In the genomic region with DNA sequence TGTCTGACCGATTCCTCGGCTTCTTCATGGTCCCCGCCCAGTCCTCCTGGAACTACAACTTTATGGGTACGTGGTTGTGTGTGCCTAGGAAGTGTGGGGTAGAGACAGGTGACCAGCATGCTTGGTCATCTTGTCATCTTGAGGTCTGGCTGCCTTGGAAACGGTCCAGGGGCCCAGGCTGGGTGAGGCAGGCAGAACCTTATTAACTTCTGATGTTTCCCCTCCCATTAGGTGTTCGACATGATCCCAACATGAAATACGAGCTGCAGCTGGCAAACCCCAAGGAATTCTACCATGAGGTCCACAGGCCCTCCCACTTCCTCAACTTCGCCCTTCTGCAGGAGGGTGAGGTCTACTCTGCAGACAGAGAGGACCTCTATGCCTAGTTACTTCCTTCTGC, we compare ENCODE assay signal across 9 mouse cellular contexts. TPM values are rescaled to one million over a fixed set of nuclear protein-coding genes. Genes with fewer than 3 reads are reported as not detected.
A peak's percentile ranks its signal among the peaks of the same experiment; 100 is the strongest.
DNase-seq lines count a peak whose midpoint lies in the region; ATAC-seq and TF ChIP-seq lines count a peak whose summit lies in the region.
"Had no signal": no experiment of that assay in that cellular context is flagged by ENCODE, and none has a peak within 500 bp of the region (broad histone marks: within the 10 kb centered on the region; RNA-seq: fewer than 3 reads in every experiment).

No protein-coding gene starts in this region.

- H3K36me3 ChIP-seq in heart, adult 2 months (ENCODE audit: control insufficient read depth, insufficient read depth, low read length), result peaks cover 8% of the 10 kb centered on the region
- peaks cover 89% of the 10 kb centered on the region for H3K36me3 ChIP-seq in G1E (replicated peaks)
- peaks cover 41% of the 10 kb centered on the region for H3K36me3 ChIP-seq in heart, embryonic 11.5 days (ENCODE audit: control insufficient read depth, insufficient read depth, low read length)
- H3K36me3 ChIP-seq in limb, embryonic 11.5 days (ENCODE audit: control insufficient read depth, insufficient read depth, low read length), result peaks cover 32% of the 10 kb centered on the region

- H3K4me3 ChIP-seq in heart, adult 2 months, result no peak overlapping the region
- H3K4me3 ChIP-seq in G1E (ENCODE audit: low read depth, low read length), result no peak overlapping the region
- no peak overlapping the region for H3K4me3 ChIP-seq in heart, embryonic 11.5 days (ENCODE audit: low read depth, low read length)
- no peak overlapping the region for H3K4me3 ChIP-seq in limb, embryonic 11.5 days (ENCODE audit: low read depth, low read length)

- H3K27ac ChIP-seq in heart, adult 2 months, result peak overlapping the region; percentile 97
- H3K27ac ChIP-seq in heart, embryonic 11.5 days (ENCODE audit: low read depth, low read length), result peak overlapping the region; percentile 77; the same call in 1 of the 2 replicates
- H3K27ac ChIP-seq in limb, embryonic 11.5 days (replicated peaks; ENCODE audit: low read depth, low read length), result no peak overlapping the region

- no peak overlapping the region for H3K9ac ChIP-seq in heart, adult 2 months (ENCODE audit: low read depth, low read length)
- H3K9ac ChIP-seq in heart, embryonic 11.5 days (ENCODE audit: low read depth, low read length), result 0 out of 2 replicates have a peak overlapping the region, but pooled peaks have one; percentile 10
- no peak overlapping the region for H3K9ac ChIP-seq in limb, embryonic 11.5 days (ENCODE audit: low read length)
- H3K9ac ChIP-seq: limb, embryonic 15.5 days had no signal

- no peaks in the 10 kb centered on the region for H3K27me3 ChIP-seq in heart, adult 2 months (ENCODE audit: control insufficient read depth, insufficient read depth, low read length)
- H3K27me3 ChIP-seq in G1E (ENCODE audit: insufficient read depth, low read length), result peaks cover 5% of the 10 kb centered on the region; the same call in 1 of the 2 replicates
- H3K27me3 ChIP-seq in heart, embryonic 11.5 days (ENCODE audit: control insufficient read depth, insufficient read depth, low read length), result no peaks in the 10 kb centered on the region
- no peaks in the 10 kb centered on the region for H3K27me3 ChIP-seq in limb, embryonic 11.5 days (ENCODE audit: control insufficient read depth, insufficient read depth, low read length)
- H3K27me3 ChIP-seq: limb, embryonic 15.5 days had no signal

- no peak overlapping the region for H3K4me2 ChIP-seq in heart, embryonic 11.5 days
- H3K4me2 ChIP-seq in limb, embryonic 11.5 days (ENCODE audit: low read depth, severe bottlenecking), result no peak overlapping the region

- peak in 1 of 2 experiments; percentile 30 for DNase-seq in heart, adult 2 months
- no peak for DNase-seq in heart, adult 8-10 months (ENCODE audit: low spot score)
- peak; percentile 28 for DNase-seq in G1E (ENCODE audit: low spot score)
- peak; percentile 30 for DNase-seq in limb, embryonic 11.5 days (ENCODE audit: low spot score)
- no peak for DNase-seq in frontal cortex, postnatal 36 days (ENCODE audit: low spot score in 2 of 2)
- no peak for DNase-seq in natural killer cell, adult 2 months (ENCODE audit: low spot score in 2 of 2)
- DNase-seq: thymus, postnatal 14 days had no signal

- H3K9me3 ChIP-seq in G1E (replicated peaks), result no peaks in the 10 kb centered on the region
- no peaks in the 10 kb centered on the region for H3K9me3 ChIP-seq in heart, embryonic 11.5 days (replicated peaks; ENCODE audit: control insufficient read depth, low read length)
- H3K9me3 ChIP-seq in limb, embryonic 11.5 days (ENCODE audit: control insufficient read depth, low read length), result no peaks in the 10 kb centered on the region
- H3K9me3 ChIP-seq: limb, embryonic 15.5 days had no signal

- 61% methylated on average over 8 of the region's 8 CpGs for WGBS in heart, adult 2 months
- 71% methylated on average over 8 of the region's 8 CpGs for WGBS in heart, embryonic 11.5 days (ENCODE audit: insufficient replicate concordance)
- WGBS in limb, embryonic 11.5 days, result 53% methylated on average over 8 of the region's 8 CpGs

- TF ChIP-seq POLR2A in heart, adult 2 months (IDR thresholded peaks at IDR 0.05; ENCODE audit: insufficient read depth, low read depth, low read length), result no peak

- no peak for ATAC-seq in G1E (ENCODE audit: extremely low read depth, insufficient number of reproducible peaks, low FRiP score, poor library complexity, severe bottlenecking)
- no peak for ATAC-seq in heart, embryonic 11.5 days (replicated peaks; ENCODE audit: insufficient number of reproducible peaks, low FRiP score, low TSS enrichment)
- no peak for ATAC-seq in limb, embryonic 11.5 days (ENCODE audit: insufficient number of reproducible peaks, low FRiP score, low TSS enrichment, low read depth)

- intact Hi-C loops in heart, adult 2 months (cut with DNase I), result no loop called here

- H3K4me1 ChIP-seq in heart, adult 2 months (ENCODE audit: control insufficient read depth, insufficient read depth, low read length), result peaks cover 15% of the 10 kb centered on the region
- H3K4me1 ChIP-seq in G1E (ENCODE audit: insufficient read depth, low read depth, low read length), result peaks cover 31% of the 10 kb centered on the region
- H3K4me1 ChIP-seq in heart, embryonic 11.5 days (ENCODE audit: control insufficient read depth, insufficient read depth, low read length), result peaks cover 16% of the 10 kb centered on the region
- H3K4me1 ChIP-seq in limb, embryonic 11.5 days (ENCODE audit: control insufficient read depth, insufficient read depth, low read length), result peaks cover 14% of the 10 kb centered on the region

- no peak for TF ChIP-seq EP300 in heart, adult 2 months (IDR thresholded peaks at IDR 0.05; ENCODE audit: insufficient read depth, low read depth, low read length)

- no peaks in the 10 kb centered on the region; the same call in 1 of the 2 replicates for H3K79me2 ChIP-seq in heart, adult 2 months (replicated peaks; ENCODE audit: control insufficient read depth, insufficient read depth, low read length)

- no peak for TF ChIP-seq CTCF in heart, adult 2 months (IDR thresholded peaks at IDR 0.05)
- no peak for TF ChIP-seq CTCF in G1E (IDR thresholded peaks at IDR 0.05; ENCODE audit: low read depth, low read length)

RNA-seq across cellular contexts. Expression of gene Rilp, which starts 1.0 kb away (rescaled TPM):
- 10 to 100 TPM; 40.5 to 48.8 TPM for total RNA-seq in heart, adult 2 months (2021)
- 39.2 and 62.0 TPM in 2 replicates for polyA plus RNA-seq in heart, adult 2 months (2012; rRNA removed)
- 10 to 100 TPM; 47.8 to 61.5 (median 56.2) TPM for total RNA-seq in heart, adult 8-10 months (2022)
- 1.1 and 1.2 TPM in 2 replicates for total RNA-seq in G1E (2014; fragmentation: Nextera tagmentation)
- total RNA-seq in G1E (2017), result 0.29 and 0.49 TPM in 2 replicates
- polyA plus RNA-seq in G1E (2012), result 0.18 and 0.25 TPM in 2 replicates
- 0.94 and 2.0 TPM in 2 replicates for polyA plus RNA-seq in heart, embryonic 11.5 days (2014; fragmentation: Nextera tagmentation; extraction: Ambion mirVana)
- polyA plus RNA-seq in limb, embryonic 11.5 days (2014; fragmentation: Nextera tagmentation; extraction: Ambion mirVana), result 0.50 and 0.59 TPM in 2 replicates

RNA-seq across cellular contexts. Expression of gene Scarf1, which starts 4.4 kb away (rescaled TPM):
- 1 to 10 TPM; 7.6 to 8.5 TPM for total RNA-seq in heart, adult 2 months (2021)
- polyA plus RNA-seq in heart, adult 2 months (2012; rRNA removed), result 18.1 and 21.6 TPM in 2 replicates
- 1 to 10 TPM; 6.3 to 8.5 (median 7.4) TPM for total RNA-seq in heart, adult 8-10 months (2022)
- total RNA-seq in G1E (2014; fragmentation: Nextera tagmentation) (not detected in 2 replicates), G1E (2017) (0.11 TPM in 1 of 2 replicates, not detected in the other)
- polyA plus RNA-seq in G1E (2012), result 0.03 and 0.08 TPM in 2 replicates
- polyA plus RNA-seq in heart, embryonic 11.5 days (2014; fragmentation: Nextera tagmentation; extraction: Ambion mirVana), result 7.6 and 8.7 TPM in 2 replicates
- 4.5 and 4.7 TPM in 2 replicates for polyA plus RNA-seq in limb, embryonic 11.5 days (2014; fragmentation: Nextera tagmentation; extraction: Ambion mirVana)

RNA-seq across cellular contexts. Expression of gene Prpf8, which starts 22.3 kb away (rescaled TPM):
- 10 to 100 TPM; 84.4 to 93.2 TPM for total RNA-seq in heart, adult 2 months (2021)
- polyA plus RNA-seq in heart, adult 2 months (2012; rRNA removed), result 49.0 and 86.5 TPM in 2 replicates
- 10 to 100 TPM; 92.4 to 99.5 (median 94.6) TPM for total RNA-seq in heart, adult 8-10 months (2022)
- total RNA-seq in G1E (2014; fragmentation: Nextera tagmentation) (537 and 539 TPM in 2 replicates), G1E (2017) (147 and 150 TPM in 2 replicates)
- polyA plus RNA-seq in G1E (2012), result 55.3 and 90.1 TPM in 2 replicates
- 56.1 and 62.1 TPM in 2 replicates for polyA plus RNA-seq in heart, embryonic 11.5 days (2014; fragmentation: Nextera tagmentation; extraction: Ambion mirVana)
- 111 and 123 TPM in 2 replicates for polyA plus RNA-seq in limb, embryonic 11.5 days (2014; fragmentation: Nextera tagmentation; extraction: Ambion mirVana)

RNA-seq across cellular contexts. Expression of gene Slc43a2, which starts 22.6 kb away (rescaled TPM):
- 10 to 100 TPM; 13.7 to 14.6 TPM for total RNA-seq in heart, adult 2 months (2021)
- polyA plus RNA-seq in heart, adult 2 months (2012; rRNA removed), result 13.1 and 13.6 TPM in 2 replicates
- total RNA-seq in heart, adult 8-10 months (2022), result 10 to 100 TPM; 13.2 to 22.8 (median 20.1) TPM
- 11.5 and 14.2 TPM in 2 replicates for total RNA-seq in G1E (2014; fragmentation: Nextera tagmentation)
- total RNA-seq in G1E (2017), result 3.8 and 4.2 TPM in 2 replicates
- polyA plus RNA-seq in G1E (2012), result 5.3 and 7.5 TPM in 2 replicates
- polyA plus RNA-seq in heart, embryonic 11.5 days (2014; fragmentation: Nextera tagmentation; extraction: Ambion mirVana), result 2.7 and 4.2 TPM in 2 replicates
- polyA plus RNA-seq in limb, embryonic 11.5 days (2014; fragmentation: Nextera tagmentation; extraction: Ambion mirVana), result 4.0 and 4.2 TPM in 2 replicates

RNA-seq across cellular contexts. Expression of gene Tlcd2, which starts 47.4 kb away (rescaled TPM):
- total RNA-seq in heart, adult 2 months (2021), result 1 to 10 TPM; 3.7 to 4.6 TPM
- 10.3 and 14.3 TPM in 2 replicates for polyA plus RNA-seq in heart, adult 2 months (2012; rRNA removed)
- 1 to 10 TPM; 2.8 to 5.1 (median 4.0) TPM for total RNA-seq in heart, adult 8-10 months (2022)
- total RNA-seq in G1E (2014; fragmentation: Nextera tagmentation), result 1.7 TPM in 1 of 2 replicates, not detected in the other
- total RNA-seq in G1E (2017), result 0.58 and 1.8 TPM in 2 replicates
- not detected in 2 replicates for polyA plus RNA-seq in G1E (2012)
- polyA plus RNA-seq in heart, embryonic 11.5 days (2014; fragmentation: Nextera tagmentation; extraction: Ambion mirVana), result 14.4 and 16.1 TPM in 2 replicates
- polyA plus RNA-seq in limb, embryonic 11.5 days (2014; fragmentation: Nextera tagmentation; extraction: Ambion mirVana), result 10.4 and 11.3 TPM in 2 replicates

Comparison
In these comparisons a context has a peak if more than half of its experiments do, and no peak if none do; other contexts are left out.
1. RNA of gene Rilp, which starts 1.0 kb away (polyA plus RNA-seq): 39.2 to 62.0 TPM in heart, adult 2 months; 0.94 to 2.0 TPM in heart, embryonic 11.5 days, 0.50 to 0.59 TPM in limb, embryonic 11.5 days and 0.18 to 0.25 TPM in G1E; every median in the first group is over 10 times any median in the second.
2. DNase-seq: peak in G1E (single experiment) and limb, embryonic 11.5 days (single experiment); none in heart, adult 8-10 months (single experiment), frontal cortex, postnatal 36 days (0 of 2) and natural killer cell, adult 2 months (0 of 2).